In genomic region chr9:108566815-108567776, GRCm38 (mm10) we compare ENCODE assay signal across 8 mouse cellular contexts. TPM values are rescaled to one million over a fixed set of nuclear protein-coding genes. Genes with fewer than 3 reads are reported as not detected.
DNase-seq lines count a peak whose midpoint lies in the region; ATAC-seq lines count a peak whose summit lies in the region.

Ndufaf3 (minus strand) TSS chr9:108567434.

- H3K36me3 ChIP-seq in hindbrain, embryonic 14.5 days (replicated peaks; ENCODE audit: control insufficient read depth, insufficient read depth) = peaks cover 58% of the 10 kb centered on the region

- H3K27me3 ChIP-seq in hindbrain, embryonic 14.5 days (ENCODE audit: control insufficient read depth, insufficient read depth, low read length) = no peaks in the 10 kb centered on the region

- H3K9me3 ChIP-seq in hindbrain, embryonic 14.5 days (ENCODE audit: control insufficient read depth, low read length) = no peaks in the 10 kb centered on the region

- WGBS in hindbrain, embryonic 14.5 days = under 1% methylated on average over 73 of the region's 73 CpGs

- peak; percentile 96 for DNase-seq in R1 (ENCODE audit: low read depth, low spot score)
- peak; percentile 98 to 99 for DNase-seq in cerebellum, postnatal 25 days
- DNase-seq in frontal cortex, postnatal 25 days (ENCODE audit: low spot score in 2 of 2) = peak; percentile 96
- peak; percentile 95 for DNase-seq in hindbrain, embryonic 14.5 days (ENCODE audit: low spot score)
- peak; percentile 93 for DNase-seq in left cerebral cortex, adult 11 months (ENCODE audit: low spot score)
- DNase-seq in lung, postnatal 4 days = peak; percentile 97
- DNase-seq in retina, postnatal 7 days (ENCODE audit: low read depth, low spot score) = peak; percentile 89
- peak; percentile 94 for DNase-seq in urinary bladder, adult 2 months (ENCODE audit: low spot score)

- H3K4me2 ChIP-seq in hindbrain, embryonic 14.5 days (replicated peaks) = peak within 1 kb of the TSS; percentile 97

- H3K4me1 ChIP-seq in hindbrain, embryonic 14.5 days (replicated peaks; ENCODE audit: control insufficient read depth, insufficient read depth, low read length) = peaks cover 31% of the 10 kb centered on the region

- peak; percentile 83 for ATAC-seq in hindbrain, embryonic 14.5 days (ENCODE audit: low FRiP score)

- peak within 1 kb of the TSS; percentile 79 for H3K4me3 ChIP-seq in hindbrain, embryonic 14.5 days (replicated peaks; ENCODE audit: low read length)

- H3K27ac ChIP-seq in hindbrain, embryonic 14.5 days = peak within 1 kb of the TSS; percentile 98

- peak within 1 kb of the TSS; percentile 91 for H3K9ac ChIP-seq in hindbrain, embryonic 14.5 days

RNA-seq across cellular contexts. Expression of gene Ndufaf3, which starts in this region (rescaled TPM):
- polyA plus RNA-seq in hindbrain, embryonic 14.5 days (2014; fragmentation: Nextera tagmentation; extraction: Ambion mirVana) = 80.9 and 93.2 TPM in 2 replicates
- polyA plus RNA-seq in urinary bladder, adult 2 months (2012; rRNA removed) = 26.2 and 33.6 TPM in 2 replicates

Comparison
In these comparisons a context has a peak if more than half of its experiments do, and no peak if none do; other contexts are left out.
1. Peak in every context shown above with its lines: DNase-seq, ATAC-seq, H3K4me3 ChIP-seq and H3K27ac ChIP-seq.